28 mouse cellular contexts compared by ENCODE assay signal in genomic region chr4:151655227-151655626, GRCm38 (mm10).
DNase-seq lines count a peak whose midpoint lies in the region; ATAC-seq and TF ChIP-seq lines count a peak whose summit lies in the region.
"Had no signal": no experiment of that assay in that cellular context is flagged by ENCODE, and none has a peak within 500 bp of the region (broad histone marks: within the 10 kb centered on the region; RNA-seq: fewer than 3 reads in every experiment).

No protein-coding gene starts in this region.

- 73% methylated on average over 4 of the region's 4 CpGs for WGBS in midbrain, embryonic 10.5 days
- 70% methylated on average over 4 of the region's 4 CpGs for WGBS in midbrain, embryonic 16.5 days
- WGBS in hindbrain, embryonic 14.5 days, result 68% methylated on average over 4 of the region's 4 CpGs
- WGBS in midbrain, postnatal 0 days, result 67% methylated on average over 4 of the region's 4 CpGs

- no peak overlapping the region for H3K9ac ChIP-seq in midbrain, embryonic 16.5 days (ENCODE audit: low read depth, low read length)
- H3K9ac ChIP-seq in hindbrain, embryonic 14.5 days, result no peak overlapping the region
- 0 out of 2 replicates have a peak overlapping the region, but pooled peaks have one; percentile 3 for H3K9ac ChIP-seq in midbrain, postnatal 0 days (replicated peaks; ENCODE audit: low read length, poor library complexity, severe bottlenecking)
- H3K9ac ChIP-seq: embryonic facial prominence, embryonic 12.5 days; forebrain, embryonic 12.5 days; heart, embryonic 13.5 days; limb, embryonic 15.5 days; liver, embryonic 14.5 days; lung, embryonic 15.5 days had no signal

- no peak for TF ChIP-seq CTCF in midbrain, postnatal 0 days (IDR thresholded peaks at IDR 0.05)

- no peak for DNase-seq in midbrain, embryonic 10.5 days (ENCODE audit: low spot score)
- DNase-seq in hindbrain, embryonic 14.5 days (ENCODE audit: low spot score), result no peak
- DNase-seq in midbrain, postnatal 0 days (ENCODE audit: low spot score), result no peak
- no peak for DNase-seq in natural killer cell, adult 2 months (ENCODE audit: low spot score in 2 of 2)
- no peak for DNase-seq in heart, postnatal 36 days
- DNase-seq in cerebellum, postnatal 10 days, result no peak
- DNase-seq: adrenal gland, postnatal 25 days; cerebellum, adult 11 months; cerebellum, adult 9-11 months; gastrocnemius, postnatal 36 days; heart, adult 2 months; heart, postnatal 14 days; kidney, adult 2 months; kidney, postnatal 10 days; left cerebral cortex, postnatal 4 days; lung, postnatal 36 days; thymus, adult 18-20 months; thymus, postnatal 36 days had no signal

- no peak overlapping the region for H3K4me2 ChIP-seq in midbrain, embryonic 16.5 days (ENCODE audit: low read length)
- no peak overlapping the region for H3K4me2 ChIP-seq in hindbrain, embryonic 14.5 days (replicated peaks)
- H3K4me2 ChIP-seq in midbrain, postnatal 0 days (ENCODE audit: low read depth, low read length, poor library complexity, severe bottlenecking), result no peak overlapping the region
- H3K4me2 ChIP-seq: embryonic facial prominence, embryonic 12.5 days; forebrain, embryonic 12.5 days; heart, embryonic 13.5 days; limb, embryonic 15.5 days; lung, embryonic 15.5 days had no signal

- intact Hi-C loops in heart, postnatal 36 days (cut with DNase I), result no loop called here

- no peaks in the 10 kb centered on the region for H3K9me3 ChIP-seq in midbrain, embryonic 10.5 days (replicated peaks)
- H3K9me3 ChIP-seq in midbrain, embryonic 16.5 days (replicated peaks; ENCODE audit: control insufficient read depth, low read length, poor library complexity, severe bottlenecking), result no peaks in the 10 kb centered on the region
- no peaks in the 10 kb centered on the region for H3K9me3 ChIP-seq in hindbrain, embryonic 14.5 days (ENCODE audit: control insufficient read depth, low read length)
- H3K9me3 ChIP-seq in midbrain, postnatal 0 days (ENCODE audit: low read length), result no peaks in the 10 kb centered on the region
- H3K9me3 ChIP-seq: embryonic facial prominence, embryonic 12.5 days; forebrain, embryonic 12.5 days; heart, embryonic 13.5 days; limb, embryonic 15.5 days; lung, embryonic 15.5 days had no signal

- H3K36me3 ChIP-seq in midbrain, embryonic 10.5 days, result no peaks in the 10 kb centered on the region
- no peaks in the 10 kb centered on the region for H3K36me3 ChIP-seq in midbrain, embryonic 16.5 days (ENCODE audit: control insufficient read depth, insufficient read depth, low read length)
- no peaks in the 10 kb centered on the region for H3K36me3 ChIP-seq in hindbrain, embryonic 14.5 days (replicated peaks; ENCODE audit: control insufficient read depth, insufficient read depth)
- H3K36me3 ChIP-seq in midbrain, postnatal 0 days (ENCODE audit: insufficient read depth, low read length), result no peaks in the 10 kb centered on the region
- H3K36me3 ChIP-seq: embryonic facial prominence, embryonic 12.5 days; forebrain, embryonic 12.5 days; heart, embryonic 13.5 days; limb, embryonic 15.5 days; lung, embryonic 15.5 days had no signal

- no peak; the same call in 1 of the 2 replicates for ATAC-seq in midbrain, embryonic 16.5 days
- no peak for ATAC-seq in hindbrain, embryonic 14.5 days (ENCODE audit: low FRiP score)
- ATAC-seq in midbrain, postnatal 0 days (ENCODE audit: low FRiP score), result no peak
- ATAC-seq: CD4-positive, CD25-positive, alpha-beta regulatory T cell, adult 4 months; inflammation-experienced regulatory T-cells, adult 6 months had no signal

- no peak overlapping the region for H3K4me3 ChIP-seq in midbrain, embryonic 10.5 days
- H3K4me3 ChIP-seq in midbrain, embryonic 16.5 days (ENCODE audit: low read depth, low read length), result no peak overlapping the region
- H3K4me3 ChIP-seq in hindbrain, embryonic 14.5 days (replicated peaks; ENCODE audit: low read length), result no peak overlapping the region
- no peak overlapping the region for H3K4me3 ChIP-seq in midbrain, postnatal 0 days (ENCODE audit: low read depth, low read length)
- H3K4me3 ChIP-seq: embryonic facial prominence, embryonic 12.5 days; forebrain, embryonic 12.5 days; heart, adult 2 months; heart, embryonic 13.5 days; left cerebral cortex, adult 2 months; limb, embryonic 15.5 days; lung, embryonic 15.5 days had no signal

- peak overlapping the region; percentile 38 for H3K27ac ChIP-seq in midbrain, embryonic 10.5 days (replicated peaks)
- no peak overlapping the region for H3K27ac ChIP-seq in midbrain, embryonic 16.5 days (ENCODE audit: low read length)
- H3K27ac ChIP-seq in hindbrain, embryonic 14.5 days, result peak overlapping the region; percentile 59
- no peak overlapping the region for H3K27ac ChIP-seq in midbrain, postnatal 0 days (ENCODE audit: low read depth, low read length)
- H3K27ac ChIP-seq: embryonic facial prominence, embryonic 12.5 days; forebrain, embryonic 12.5 days; heart, adult 2 months; heart, embryonic 13.5 days; left cerebral cortex, adult 2 months; limb, embryonic 15.5 days; liver, embryonic 14.5 days; lung, embryonic 15.5 days had no signal

- no peaks in the 10 kb centered on the region for H3K27me3 ChIP-seq in midbrain, embryonic 10.5 days (ENCODE audit: low read depth, poor library complexity, severe bottlenecking)
- no peaks in the 10 kb centered on the region for H3K27me3 ChIP-seq in midbrain, embryonic 16.5 days (ENCODE audit: control insufficient read depth, insufficient read depth, low read depth, low read length)
- no peaks in the 10 kb centered on the region for H3K27me3 ChIP-seq in hindbrain, embryonic 14.5 days (ENCODE audit: control insufficient read depth, insufficient read depth, low read length)
- no peaks in the 10 kb centered on the region for H3K27me3 ChIP-seq in midbrain, postnatal 0 days (ENCODE audit: insufficient read depth, low read length)
- H3K27me3 ChIP-seq: embryonic facial prominence, embryonic 12.5 days; forebrain, embryonic 12.5 days; heart, embryonic 13.5 days; limb, embryonic 15.5 days; lung, embryonic 15.5 days had no signal

- peaks cover 11% of the 10 kb centered on the region; the same call in 1 of the 2 replicates for H3K4me1 ChIP-seq in midbrain, embryonic 10.5 days
- peaks cover 14% of the 10 kb centered on the region for H3K4me1 ChIP-seq in midbrain, embryonic 16.5 days (ENCODE audit: control insufficient read depth, insufficient read depth, low read length)
- peaks cover 32% of the 10 kb centered on the region for H3K4me1 ChIP-seq in hindbrain, embryonic 14.5 days (replicated peaks; ENCODE audit: control insufficient read depth, insufficient read depth, low read length)
- H3K4me1 ChIP-seq in midbrain, postnatal 0 days (ENCODE audit: insufficient read depth, low read length), result 0 out of 2 replicates have a peak, but pooled peaks cover 8% of the 10 kb centered on the region
- H3K4me1 ChIP-seq: heart, embryonic 13.5 days; limb, embryonic 15.5 days; lung, embryonic 15.5 days had no signal

Comparison
In these comparisons a context has a peak if more than half of its experiments do, and no peak if none do; other contexts are left out.
1. H3K27ac ChIP-seq: peak in midbrain, embryonic 10.5 days (single experiment) and hindbrain, embryonic 14.5 days (single experiment); none in midbrain, embryonic 16.5 days (single experiment) and midbrain, postnatal 0 days (single experiment).